ENCODE assay signal across 17 mouse cellular contexts in the genomic region with DNA sequence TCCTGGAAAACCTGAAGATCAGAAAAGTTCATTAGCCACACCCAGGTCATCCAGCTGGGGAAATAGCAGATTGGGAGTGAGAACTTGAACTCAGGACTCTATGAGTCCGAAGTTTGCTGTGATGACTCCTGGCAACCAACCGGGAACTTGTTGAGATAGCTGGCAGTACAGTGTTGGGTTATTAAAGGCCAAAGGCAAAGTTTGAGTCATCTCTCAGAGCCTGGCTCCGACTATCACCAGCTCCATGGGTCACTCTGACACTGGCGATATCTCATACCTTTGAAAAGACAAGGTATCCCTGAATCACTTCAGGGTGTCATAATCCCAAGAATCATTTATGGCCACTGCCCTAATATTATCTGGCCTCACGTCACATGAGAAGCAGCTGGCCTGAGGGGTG.
"Had no signal": no experiment of that assay in that cellular context is flagged by ENCODE, and none has a peak within 500 bp of the region (broad histone marks: within the 10 kb centered on the region; RNA-seq: fewer than 3 reads in every experiment).

No protein-coding gene starts in this region.

- H3K4me2 ChIP-seq: lung, embryonic 14.5 days; midbrain, embryonic 12.5 days; neural tube, embryonic 13.5 days; neural tube, embryonic 15.5 days had no signal

- H3K27ac ChIP-seq: midbrain, embryonic 10.5 days; midbrain, embryonic 12.5 days; neural tube, embryonic 13.5 days; neural tube, embryonic 15.5 days had no signal

- H3K27me3 ChIP-seq: midbrain, embryonic 12.5 days; neural tube, embryonic 13.5 days; neural tube, embryonic 15.5 days had no signal

- DNase-seq: lung, adult 18-20 months; lung, embryonic 14.5 days; lung, postnatal 10 days; lung, postnatal 4 days; midbrain, embryonic 14.5 days; retina, postnatal 1 day; right cerebral cortex, adult 18-20 months; spleen, adult 18-20 months; thymus, adult 18-20 months; thymus, postnatal 14 days; thymus, postnatal 36 days had no signal

- H3K36me3 ChIP-seq: midbrain, embryonic 10.5 days; midbrain, embryonic 12.5 days; neural tube, embryonic 13.5 days; neural tube, embryonic 15.5 days had no signal

- H3K9ac ChIP-seq: lung, embryonic 14.5 days; midbrain, embryonic 12.5 days; neural tube, embryonic 13.5 days; neural tube, embryonic 15.5 days had no signal

- H3K9me3 ChIP-seq: midbrain, embryonic 10.5 days; midbrain, embryonic 12.5 days; neural tube, embryonic 13.5 days; neural tube, embryonic 15.5 days had no signal

- H3K4me3 ChIP-seq: midbrain, embryonic 10.5 days; midbrain, embryonic 12.5 days; myocyte; neural tube, embryonic 13.5 days; neural tube, embryonic 15.5 days had no signal

- ATAC-seq: midbrain, embryonic 16.5 days had no signal
